In genomic region chr11:114485429-114485828, GRCm38 (mm10) we compare ENCODE assay signal across 17 mouse cellular contexts.
DNase-seq lines count a peak whose midpoint lies in the region; ATAC-seq lines count a peak whose summit lies in the region.
"Had no signal": no experiment of that assay in that cellular context is flagged by ENCODE, and none has a peak within 500 bp of the region (broad histone marks: within the 10 kb centered on the region; RNA-seq: fewer than 3 reads in every experiment).

No protein-coding gene starts in this region.

- no peak for ATAC-seq in heart, embryonic 15.5 days (replicated peaks; ENCODE audit: insufficient number of reproducible peaks, insufficient read depth, low FRiP score, low read depth)
- peak; percentile 91 for ATAC-seq in megakaryocyte-erythroid progenitor cell, adult 5-6 weeks (replicated peaks; ENCODE audit: low FRiP score, low TSS enrichment, poor library complexity, severe bottlenecking)
- ATAC-seq in neural tube, embryonic 15.5 days (ENCODE audit: low FRiP score), result no peak

- H3K4me1 ChIP-seq in heart, embryonic 15.5 days (replicated peaks), result peaks cover 6% of the 10 kb centered on the region; the same call in 1 of the 2 replicates
- peaks cover 13% of the 10 kb centered on the region for H3K4me1 ChIP-seq in neural tube, embryonic 15.5 days
- H3K4me1 ChIP-seq in limb, embryonic 10.5 days, result peaks cover 40% of the 10 kb centered on the region

- no peak overlapping the region for H3K4me3 ChIP-seq in heart, embryonic 15.5 days
- H3K4me3 ChIP-seq in neural tube, embryonic 15.5 days (replicated peaks), result no peak overlapping the region
- H3K4me3 ChIP-seq in limb, embryonic 10.5 days, result no peak overlapping the region
- H3K4me3 ChIP-seq: embryonic facial prominence, embryonic 12.5 days; hindbrain, embryonic 12.5 days; limb, embryonic 15.5 days had no signal

- DNase-seq in heart, adult 18-20 months, result no peak
- peak; percentile 93 for DNase-seq in MEL-GATA-1-ER (ENCODE audit: extremely low read depth, low read depth)
- peak; percentile 58 for DNase-seq in liver
- DNase-seq in limb, embryonic 10.5 days (ENCODE audit: low spot score), result no peak
- DNase-seq in adrenal gland, adult (ENCODE audit: inconsistent age in 2 of 2, low spot score in 1 of 2), result no peak
- DNase-seq: cerebellum, adult 8-10 months; gastrocnemius, postnatal 25 days; kidney, adult 11 months; lung, postnatal 36 days; midbrain, embryonic 14.5 days; thymus, postnatal 36 days had no signal

- peak overlapping the region; percentile 19; the same call in 1 of the 2 replicates for H3K4me2 ChIP-seq in heart, embryonic 15.5 days
- no peak overlapping the region for H3K4me2 ChIP-seq in neural tube, embryonic 15.5 days
- H3K4me2 ChIP-seq: embryonic facial prominence, embryonic 12.5 days; hindbrain, embryonic 12.5 days; limb, embryonic 15.5 days had no signal

- WGBS in heart, embryonic 15.5 days, result 42% methylated on average over 15 of the region's 15 CpGs
- WGBS in neural tube, embryonic 15.5 days, result 71% methylated on average over 15 of the region's 15 CpGs
- 53% methylated on average over 15 of the region's 15 CpGs for WGBS in limb, embryonic 10.5 days

- H3K9me3 ChIP-seq in heart, embryonic 15.5 days (replicated peaks), result no peaks in the 10 kb centered on the region
- no peaks in the 10 kb centered on the region for H3K9me3 ChIP-seq in neural tube, embryonic 15.5 days (replicated peaks)
- no peaks in the 10 kb centered on the region for H3K9me3 ChIP-seq in limb, embryonic 10.5 days (replicated peaks)
- H3K9me3 ChIP-seq: embryonic facial prominence, embryonic 12.5 days; hindbrain, embryonic 12.5 days; limb, embryonic 15.5 days had no signal

- H3K9ac ChIP-seq in heart, embryonic 15.5 days, result no peak overlapping the region
- H3K9ac ChIP-seq in neural tube, embryonic 15.5 days (replicated peaks), result no peak overlapping the region
- H3K9ac ChIP-seq: embryonic facial prominence, embryonic 12.5 days; hindbrain, embryonic 12.5 days; limb, embryonic 15.5 days had no signal

- no peak overlapping the region for H3K27ac ChIP-seq in heart, embryonic 15.5 days
- no peak overlapping the region for H3K27ac ChIP-seq in neural tube, embryonic 15.5 days (replicated peaks)
- H3K27ac ChIP-seq in limb, embryonic 10.5 days, result no peak overlapping the region
- H3K27ac ChIP-seq: embryonic facial prominence, embryonic 12.5 days; hindbrain, embryonic 12.5 days; limb, embryonic 15.5 days had no signal

- H3K27me3 ChIP-seq in heart, embryonic 15.5 days, result peaks cover 36% of the 10 kb centered on the region
- peaks cover 6% of the 10 kb centered on the region for H3K27me3 ChIP-seq in neural tube, embryonic 15.5 days (replicated peaks)
- peaks cover 73% of the 10 kb centered on the region for H3K27me3 ChIP-seq in limb, embryonic 10.5 days (ENCODE audit: low read depth, poor library complexity, severe bottlenecking)

- H3K36me3 ChIP-seq in heart, embryonic 15.5 days, result no peaks in the 10 kb centered on the region
- H3K36me3 ChIP-seq in neural tube, embryonic 15.5 days, result no peaks in the 10 kb centered on the region
- H3K36me3 ChIP-seq in limb, embryonic 10.5 days, result no peaks in the 10 kb centered on the region
- H3K36me3 ChIP-seq: embryonic facial prominence, embryonic 12.5 days; hindbrain, embryonic 12.5 days; limb, embryonic 15.5 days had no signal

Comparison
In these comparisons a context has a peak if more than half of its experiments do, and no peak if none do; other contexts are left out.
1. DNase-seq: peak in MEL-GATA-1-ER (single experiment) and liver (single experiment); none in heart, adult 18-20 months (0 of 2), limb, embryonic 10.5 days (single experiment) and adrenal gland, adult (0 of 2).